ENCODE assay signal across 8 mouse cellular contexts in genomic region chr10:62980039-62980954, GRCm38 (mm10). TPM values are rescaled to one million over a fixed set of nuclear protein-coding genes. Genes with fewer than 3 reads are reported as not detected.
DNase-seq lines count a peak whose midpoint lies in the region; ATAC-seq and TF ChIP-seq lines count a peak whose summit lies in the region.

Rufy2 (plus strand) TSS chr10:62980223.

- peaks cover 5% of the 10 kb centered on the region; the same call in 1 of the 2 replicates for H3K36me3 ChIP-seq in ES-E14 (ENCODE audit: control insufficient read depth, insufficient read depth, low read length, poor library complexity, severe bottlenecking)
- peaks cover 16% of the 10 kb centered on the region for H3K36me3 ChIP-seq in forebrain, embryonic 15.5 days
- peaks cover 15% of the 10 kb centered on the region for H3K36me3 ChIP-seq in neural tube, embryonic 14.5 days (ENCODE audit: control insufficient read depth, insufficient read depth, low read length)
- H3K36me3 ChIP-seq in testis, adult 2 months (ENCODE audit: control insufficient read depth, insufficient read depth, low read length) = no peaks in the 10 kb centered on the region

- no peaks in the 10 kb centered on the region for H3K27me3 ChIP-seq in forebrain, embryonic 15.5 days
- H3K27me3 ChIP-seq in neural tube, embryonic 14.5 days (ENCODE audit: control insufficient read depth, insufficient read depth, low read length) = no peaks in the 10 kb centered on the region
- no peaks in the 10 kb centered on the region for H3K27me3 ChIP-seq in testis, adult 2 months (ENCODE audit: control insufficient read depth, insufficient read depth, low read length)

- intact Hi-C loops in heart, postnatal 25 days (cut with DNase I) = loop anchor here (5.0 kb wide), 2 partner anchors 42 to 87 kb away; partner anchors contain the start of genes Hnrnph3 and Pbld2

- peak; percentile 65 for DNase-seq in ES-E14 (ENCODE audit: low read depth, low spot score)
- peak; percentile 95 for DNase-seq in cerebellum, adult 11-12 months
- peak; percentile 70 for DNase-seq in heart, postnatal 25 days (ENCODE audit: low spot score)
- peak; percentile 81 to 94 for DNase-seq in layer of hippocampus, adult 18-20 months (ENCODE audit: low spot score in 2 of 2)
- peak; percentile 71 to 82 for DNase-seq in lung, adult 18-20 months

- in situ Hi-C loops in ES-E14 (cut with MboI; ENCODE audit: low sequenced_read_pairs in 2 of 2, unreplicated experiment in 2 of 2) = no loop called here

- H3K9ac ChIP-seq in ES-E14 (ENCODE audit: insufficient read depth, low read depth, low read length, poor library complexity, severe bottlenecking) = peak within 1 kb of the TSS; percentile 87
- peak within 1 kb of the TSS; percentile 95 for H3K9ac ChIP-seq in forebrain, embryonic 15.5 days (replicated peaks)
- H3K9ac ChIP-seq in neural tube, embryonic 14.5 days (replicated peaks; ENCODE audit: low read depth, low read length) = peak within 1 kb of the TSS; percentile 97

- H3K4me2 ChIP-seq in forebrain, embryonic 15.5 days (replicated peaks) = peak within 1 kb of the TSS; percentile 60
- peak within 1 kb of the TSS; percentile 61 for H3K4me2 ChIP-seq in neural tube, embryonic 14.5 days (ENCODE audit: low read depth, low read length)

- WGBS in forebrain, embryonic 15.5 days = under 1% methylated on average over 72 of the region's 77 CpGs
- under 1% methylated on average over 73 of the region's 77 CpGs for WGBS in neural tube, embryonic 14.5 days

- no peaks in the 10 kb centered on the region for H3K9me3 ChIP-seq in ES-E14 (ENCODE audit: control insufficient read depth, insufficient read depth, low read depth, low read length)
- no peaks in the 10 kb centered on the region for H3K9me3 ChIP-seq in forebrain, embryonic 15.5 days
- H3K9me3 ChIP-seq in neural tube, embryonic 14.5 days (ENCODE audit: control insufficient read depth, low read length) = no peaks in the 10 kb centered on the region

- peak; percentile 94 for ATAC-seq in forebrain, embryonic 15.5 days (replicated peaks)
- ATAC-seq in neural tube, embryonic 14.5 days (ENCODE audit: low read depth) = peak; percentile 94

- H3K27ac ChIP-seq in ES-E14 (ENCODE audit: insufficient read depth, low read depth, low read length, poor library complexity, severe bottlenecking) = no peak within 1 kb of the TSS
- peak within 1 kb of the TSS; percentile 84 for H3K27ac ChIP-seq in forebrain, embryonic 15.5 days (replicated peaks)
- peak within 1 kb of the TSS; percentile 82 for H3K27ac ChIP-seq in neural tube, embryonic 14.5 days (ENCODE audit: low read depth, low read length)
- no peak within 1 kb of the TSS for H3K27ac ChIP-seq in testis, adult 2 months (ENCODE audit: control insufficient read depth, insufficient read depth, low read depth, low read length)

- peak within 1 kb of the TSS; percentile 92 to 93 for H3K4me3 ChIP-seq in ES-E14 (ENCODE audit: insufficient read depth in 1 of 2, low read depth in 1 of 2, low read length in 2 of 2, poor library complexity in 1 of 2, severe bottlenecking in 1 of 2)
- H3K4me3 ChIP-seq in forebrain, embryonic 15.5 days = peak within 1 kb of the TSS; percentile 98
- H3K4me3 ChIP-seq in neural tube, embryonic 14.5 days (ENCODE audit: low read depth, low read length) = peak within 1 kb of the TSS; percentile 77
- H3K4me3 ChIP-seq in testis, adult 2 months (ENCODE audit: control insufficient read depth, low read depth, low read length) = peak within 1 kb of the TSS; percentile 93

- peaks cover 0 to 3% of the 10 kb centered on the region in 2 experiments; a peak in 1 of 4 replicates for H3K4me1 ChIP-seq in ES-E14 (ENCODE audit: control insufficient read depth in 2 of 2, insufficient read depth in 2 of 2, low read length in 2 of 2, poor library complexity in 1 of 2)
- peaks cover 13% of the 10 kb centered on the region for H3K4me1 ChIP-seq in forebrain, embryonic 15.5 days
- H3K4me1 ChIP-seq in neural tube, embryonic 14.5 days (ENCODE audit: control insufficient read depth, insufficient read depth, low read length) = peaks cover 10% of the 10 kb centered on the region; the same call in 1 of the 2 replicates
- H3K4me1 ChIP-seq in testis, adult 2 months (ENCODE audit: control insufficient read depth, insufficient read depth, low read length) = peaks cover 9% of the 10 kb centered on the region

- TF ChIP-seq POLR2A in testis, adult 2 months (IDR thresholded peaks at IDR 0.05; ENCODE audit: control insufficient read depth, low read depth, low read length) = no peak

- peak; percentile 76; the same call in 1 of the 2 replicates for TF ChIP-seq CTCF in testis, adult 2 months (IDR thresholded peaks at IDR 0.05; ENCODE audit: control insufficient read depth, insufficient read depth, insufficient replicate concordance, low read depth, low read length)

TF ChIP-seq in ES-E14, 5 proteins besides CTCF, POLR2A, EP300 and RAD21:
- TF ChIP-seq ZC3H11A (IDR thresholded peaks at IDR 0.05; ENCODE audit: borderline replicate concordance, low read depth, low read length) = no peak
- TF ChIP-seq CHD2 (IDR thresholded peaks at IDR 0.05; ENCODE audit: low read depth, low read length) = no peak; the same call in 1 of the 2 replicates
- TF ChIP-seq HCFC1 (IDR thresholded peaks at IDR 0.05; ENCODE audit: borderline replicate concordance, insufficient read depth, low read length) = no peak
- TF ChIP-seq ZNF384 (IDR thresholded peaks at IDR 0.05; ENCODE audit: low read depth, low read length) = no peak
- TF ChIP-seq MAFK (IDR thresholded peaks at IDR 0.05; ENCODE audit: insufficient read depth, low read depth, low read length) = no peak

RNA-seq across cellular contexts. Expression of gene Rufy2, which starts in this region (rescaled TPM):
- 15.8 and 17.1 TPM in 2 replicates for total RNA-seq in ES-E14 (2012; rRNA removed)
- polyA plus RNA-seq in forebrain, embryonic 15.5 days (2015; fragmentation: Nextera tagmentation; extraction: Ambion mirVana) = 58.3 and 63.6 TPM in 2 replicates
- total RNA-seq in heart, postnatal 25 days (2021) = 10 to 100 TPM in 1 of 2 experiments, 1 to 10 TPM in 1; 9.7 to 10.9 TPM
- total RNA-seq in layer of hippocampus, adult 18-20 months (2021) = 10 to 100 TPM; 73.4 to 76.1 TPM
- 63.2 and 73.0 TPM in 2 replicates for polyA plus RNA-seq in neural tube, embryonic 14.5 days (2014; fragmentation: Nextera tagmentation; extraction: Ambion mirVana)
- 0.77 and 1.2 TPM in 2 replicates for polyA plus RNA-seq in testis, adult 2 months (2012; rRNA removed)

Comparison
In these comparisons a context has a peak if more than half of its experiments do, and no peak if none do; other contexts are left out.
1. RNA of gene Rufy2 (polyA plus RNA-seq): 63.2 to 73.0 TPM in neural tube, embryonic 14.5 days and 58.3 to 63.6 TPM in forebrain, embryonic 15.5 days; 0.77 to 1.2 TPM in testis, adult 2 months; every median in the first group is over 10 times any median in the second.
2. H3K27ac ChIP-seq: peak in forebrain, embryonic 15.5 days (single experiment) and neural tube, embryonic 14.5 days (single experiment); none in ES-E14 (single experiment) and testis, adult 2 months (single experiment).
3. Peak in every context shown above with its lines, with median percentiles within 50 percentile points of each other: DNase-seq, H3K4me3 ChIP-seq and H3K9ac ChIP-seq.